In the genomic region with DNA sequence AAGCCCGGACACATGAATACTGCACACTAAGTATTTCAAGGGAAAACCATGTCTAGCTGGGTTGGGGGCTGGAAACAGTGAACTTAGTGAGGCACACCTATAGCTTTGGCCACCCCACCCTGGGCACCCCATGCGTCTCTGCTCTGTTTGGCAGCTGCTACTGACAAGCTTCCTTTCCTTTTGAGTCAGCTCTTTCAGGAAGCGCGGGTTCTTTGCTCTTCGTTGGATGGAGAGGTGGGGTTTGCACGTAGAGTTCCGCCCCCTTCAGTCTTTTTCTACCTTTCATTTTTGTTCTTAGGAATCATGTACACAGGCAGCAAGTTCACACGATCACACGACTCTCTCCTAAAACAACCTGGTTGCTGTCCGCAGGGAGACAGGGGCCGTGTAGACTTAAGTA, we compare ENCODE assay signal across 1 mouse cellular context.
TF ChIP-seq lines count a peak whose summit lies in the region.

No protein-coding gene starts in this region.

TF ChIP-seq in CH12.LX, 34 proteins besides CTCF, POLR2A, EP300 and RAD21 (continued from another document):
- TF ChIP-seq ZNF384 (IDR thresholded peaks at IDR 0.05; ENCODE audit: low read depth, low read length), result no peak; the same call in 1 of the 2 replicates
- no peak for TF ChIP-seq UBTF (IDR thresholded peaks at IDR 0.05; ENCODE audit: low read depth, low read length)
- peak; percentile 82 for TF ChIP-seq BHLHE40 (IDR thresholded peaks at IDR 0.05; ENCODE audit: low read depth, low read length)
- peak; percentile 79 for TF ChIP-seq ELF1 (IDR thresholded peaks at IDR 0.05; ENCODE audit: low read depth, low read length)
- no peak for TF ChIP-seq USF2 (conservative IDR thresholded peaks at IDR 0.05; ENCODE audit: low read depth, low read length)
- TF ChIP-seq CHD1 (IDR thresholded peaks at IDR 0.05; ENCODE audit: low read depth, low read length), result no peak
- TF ChIP-seq IRF4 (IDR thresholded peaks at IDR 0.05; ENCODE audit: low read depth, low read length), result peak; percentile 97
- 0 out of 2 replicates have a peak, but pooled peaks have one; percentile 28 for TF ChIP-seq MAZ (IDR thresholded peaks at IDR 0.05; ENCODE audit: low read depth, low read length)
- TF ChIP-seq NRF1 (IDR thresholded peaks at IDR 0.05; ENCODE audit: low read depth, low read length), result no peak
